Mouse (Mus musculus) liver, embryonic 16.5 days (tissue): ENCODE measurements around the gene Gm648. TPM values are rescaled to one million over a fixed set of nuclear protein-coding genes. Genes with fewer than 3 reads are reported as not detected.
"Not testable (repeated sequence)": the region's sequence is repeated elsewhere in the genome, so short reads cannot be mapped to it uniquely, and the experiment has no call there.

Experiments used
- ATAC-seq: fragments of 200-750 bp; cut with Nextera tagmentation; 2 replicates; pipeline ENCODE4 v1.8.0; 2017; ENCODE audit warnings: low read depth, mild to moderate bottlenecking, moderate number of reproducible peaks, moderate library complexity
- H3K27ac ChIP-seq: fragments of 300-500 bp; sonication (generic); 2 replicates; pipeline ENCODE4 v1.5.1; 2014; ENCODE audit warnings: mild to moderate bottlenecking, low read length
- H3K27me3 ChIP-seq: fragments of 300-500 bp; sonication (generic); 2 replicates; pipeline ENCODE4 v1.6.1; 2014; ENCODE audit warnings: low read depth, low read length, mixed read lengths; ENCODE audit not compliant: control insufficient read depth, insufficient read depth
- H3K36me3 ChIP-seq: fragments of 300-500 bp; sonication (generic); 2 replicates; pipeline ENCODE4 v1.6.1; 2014; ENCODE audit warnings: mild to moderate bottlenecking; ENCODE audit not compliant: control insufficient read depth, insufficient read depth
- H3K4me1 ChIP-seq: fragments of 300-500 bp; sonication (generic); 2 replicates; pipeline ENCODE4 v1.6.1; 2014; ENCODE audit warnings: low read depth, low read length, mixed read lengths; ENCODE audit not compliant: control insufficient read depth
- H3K4me2 ChIP-seq: fragments of 300-500 bp; sonication (generic); 2 replicates; pipeline ENCODE4 v1.6.1; 2014; ENCODE audit warnings: low read depth, low read length, mixed read lengths
- H3K4me3 ChIP-seq: fragments of 300-500 bp; sonication (generic); 2 replicates; pipeline ENCODE4 v1.5.1; 2014; ENCODE audit warnings: low read depth, mild to moderate bottlenecking, low read length
- H3K9ac ChIP-seq: fragments of 300-500 bp; sonication (generic); 2 replicates; pipeline ENCODE4 v1.6.1; 2014; ENCODE audit warnings: low read depth, low read length
- H3K9me3 ChIP-seq: fragments of 300-500 bp; sonication (generic); replicated peaks from 2 replicates; pipeline ENCODE4 v1.6.1; 2016; ENCODE audit warnings: low read length; ENCODE audit not compliant: control insufficient read depth
- WGBS: fragments of 180-500 bp; shearing (Covaris S2); extraction: QIAGEN DNeasy Blood & Tissue Kit; methylation state at CpG from one replicate; pipeline ENCODE4 v1.1.7; 2014; ENCODE audit not compliant: insufficient replicate concordance; 5-methylcytosine and 5-hydroxymethylcytosine counted together
- polyA plus RNA-seq: library from polyadenylated mRNA; unstranded; fragments of >200 nt; fragmentation: Nextera tagmentation; extraction: Ambion mirVana; gene quantifications from 2 replicates; pipeline ENCODE4 v1.2.1, GENCODE M21; 2015

Gm648 gene
- not detected in 2 replicates for polyA plus RNA-seq

DNA sequence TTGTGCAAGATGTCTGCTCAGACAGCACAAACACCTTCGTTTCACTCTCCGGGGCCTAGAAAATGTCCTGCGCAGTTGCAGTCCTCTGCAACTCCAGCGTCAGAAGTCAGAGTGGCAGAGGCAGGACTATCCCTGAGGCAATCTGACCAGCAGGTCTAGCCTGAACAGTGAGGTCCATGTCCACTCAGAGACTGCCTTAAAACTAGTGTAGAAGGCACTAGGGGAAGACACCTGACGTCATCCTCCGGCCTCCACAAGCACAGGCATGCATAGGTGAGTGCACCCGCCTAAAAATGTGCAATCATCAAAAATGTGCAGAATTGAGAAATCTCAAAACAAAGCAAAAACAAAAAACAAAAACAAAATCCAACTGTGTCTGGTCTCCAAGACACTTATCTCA lies at the start of gene Gm648:
Gene Gm648, minus strand, starts transcription at position 101 of the 400 bp plus-strand sequence.
- H3K4me2 ChIP-seq, result no peak within 1 kb of the TSS
- no peaks in the 10 kb centered on the region for H3K9me3 ChIP-seq
- no peak within 1 kb of the TSS for H3K4me3 ChIP-seq
- H3K9ac ChIP-seq, result no peak within 1 kb of the TSS
- 64% methylated on average over 7 of the region's 7 CpGs for WGBS
- no peaks in the 10 kb centered on the region for H3K27me3 ChIP-seq
- H3K4me1 ChIP-seq, result no peaks in the 10 kb centered on the region
- no peak for ATAC-seq
- H3K27ac ChIP-seq, result no peak within 1 kb of the TSS
- no peaks in the 10 kb centered on the region for H3K36me3 ChIP-seq

DNA sequence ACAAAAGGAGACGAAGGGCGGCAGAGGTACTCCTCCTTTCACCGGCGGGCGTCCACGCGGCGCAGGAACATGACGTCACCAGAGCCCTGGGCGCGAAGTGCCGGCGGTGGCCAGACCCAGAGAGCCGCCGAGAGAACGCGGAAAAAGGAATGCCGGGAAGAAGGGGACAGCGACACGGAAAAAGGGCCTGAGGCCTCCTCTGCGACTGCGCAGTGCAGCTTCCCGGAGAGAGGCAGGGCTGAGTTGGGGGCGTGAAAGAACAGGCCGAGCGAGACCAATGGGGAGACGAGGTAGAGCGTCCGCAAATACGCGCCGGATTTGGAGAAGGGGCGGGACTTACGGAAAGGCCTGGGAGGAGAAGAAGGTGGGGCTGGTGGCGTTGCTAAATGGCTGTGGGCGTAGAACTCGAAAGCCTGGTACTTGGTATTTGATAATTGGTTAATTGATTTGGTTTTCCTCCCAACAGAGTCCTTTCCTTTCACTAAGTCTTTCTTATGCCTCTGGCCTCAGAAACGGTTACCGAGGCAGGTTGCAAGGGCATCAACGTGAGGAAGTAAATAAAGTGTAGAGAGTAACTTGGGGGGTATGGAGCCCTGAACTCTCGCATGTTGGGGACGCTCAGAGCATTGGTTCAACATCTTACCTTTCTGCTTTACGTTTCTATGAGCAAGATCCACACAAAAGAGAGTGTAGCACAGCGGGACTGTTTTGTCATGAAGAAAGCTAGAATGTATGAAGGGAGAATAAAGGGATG lies 48.7 kb upstream of the Gm648 start, which contains the start of gene Mmgt1:
Gene Mmgt1, minus strand, starts transcription at position 183 of the 754 bp plus-strand sequence.
- ATAC-seq, result peak; percentile 98
- Histone ChIP-seq H3K4me3 (peak within 1 kb of the TSS; percentile 84), H3K9me3 (no peaks in the 10 kb centered on the region), H3K27ac (peak within 1 kb of the TSS; percentile 78), H3K27me3 (no peaks in the 10 kb centered on the region), H3K9ac (peak within 1 kb of the TSS; percentile 79), H3K36me3 (no peaks in the 10 kb centered on the region), H3K4me2 (peak within 1 kb of the TSS; percentile 68), H3K4me1 (peaks cover 6% of the 10 kb centered on the region)
- WGBS, result 8% methylated on average over 44 of the region's 44 CpGs

DNA sequence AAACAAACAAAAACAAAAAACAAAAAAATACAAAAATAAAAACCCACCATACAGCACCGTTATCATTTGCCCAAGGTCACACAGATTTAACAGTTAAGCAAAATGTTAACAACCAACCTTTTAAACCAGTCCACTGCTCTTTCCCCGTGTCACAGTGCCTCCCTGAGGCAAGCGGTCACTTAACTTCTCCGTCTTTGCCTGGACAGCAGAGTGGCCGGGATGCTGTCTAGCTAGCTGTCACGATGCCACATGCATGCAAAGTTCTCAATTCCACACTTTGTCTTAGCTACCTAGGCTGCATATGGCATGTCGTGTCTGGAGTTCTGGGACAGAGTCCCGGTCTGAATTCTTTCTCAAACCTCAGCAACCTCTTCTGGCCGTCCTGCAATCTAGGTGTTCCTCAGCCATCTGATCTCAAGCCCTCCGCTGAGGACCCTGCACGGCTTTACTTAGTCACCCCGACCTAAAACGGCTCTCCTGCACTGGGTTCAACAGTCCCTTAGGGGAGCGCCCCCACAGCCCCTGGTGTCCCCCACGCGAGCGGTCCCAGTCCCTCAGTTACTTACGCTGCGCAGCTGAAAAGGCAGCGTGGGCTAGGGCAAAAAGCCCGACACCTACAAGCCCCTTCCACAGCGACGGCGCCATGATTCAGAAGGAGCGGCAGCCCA lies 47.9 kb upstream of the Gm648 start:
- no peaks in the 10 kb centered on the region for H3K9me3 ChIP-seq
- H3K36me3 ChIP-seq, result no peaks in the 10 kb centered on the region
- H3K4me1 ChIP-seq, result peaks cover 6% of the 10 kb centered on the region
- H3K4me2 ChIP-seq, result peak overlapping the region; percentile 55
- peak; percentile 6 for ATAC-seq
- H3K27ac ChIP-seq, result peak overlapping the region; percentile 78
- 13% methylated on average over 25 of the region's 25 CpGs for WGBS
- peak overlapping the region; percentile 84 for H3K4me3 ChIP-seq
- H3K27me3 ChIP-seq, result no peaks in the 10 kb centered on the region
- H3K9ac ChIP-seq, result peak overlapping the region; percentile 79

DNA sequence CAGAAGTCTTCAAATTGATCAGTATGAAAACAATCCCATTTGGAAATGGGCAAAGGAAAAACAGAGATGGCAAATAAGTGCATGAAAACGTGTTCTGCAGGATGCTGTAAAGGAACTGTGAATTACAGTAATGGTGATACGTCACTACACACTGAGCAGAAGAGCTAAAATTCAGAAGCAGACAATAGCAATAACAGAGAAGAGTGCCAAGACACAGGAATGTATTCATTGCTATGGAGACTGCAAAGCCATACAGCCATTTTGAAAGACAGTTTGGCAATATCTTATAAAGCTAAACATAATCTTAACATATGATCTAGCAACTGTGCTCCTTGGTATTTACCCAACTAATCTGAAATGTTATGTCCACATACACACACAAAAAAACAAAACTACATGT lies 28.8 kb upstream of the Gm648 start:
- H3K4me1 ChIP-seq, result no peaks in the 10 kb centered on the region
- 56% methylated on average over 2 of the region's 2 CpGs for WGBS
- no peaks in the 10 kb centered on the region for H3K36me3 ChIP-seq
- H3K4me2 ChIP-seq, result no peak overlapping the region
- H3K4me3 ChIP-seq, result no peak overlapping the region
- no peaks in the 10 kb centered on the region for H3K27me3 ChIP-seq
- H3K9me3 ChIP-seq, result no peaks in the 10 kb centered on the region
- H3K9ac ChIP-seq, result no peak overlapping the region
- ATAC-seq, result no peak
- H3K27ac ChIP-seq, result no peak overlapping the region

DNA sequence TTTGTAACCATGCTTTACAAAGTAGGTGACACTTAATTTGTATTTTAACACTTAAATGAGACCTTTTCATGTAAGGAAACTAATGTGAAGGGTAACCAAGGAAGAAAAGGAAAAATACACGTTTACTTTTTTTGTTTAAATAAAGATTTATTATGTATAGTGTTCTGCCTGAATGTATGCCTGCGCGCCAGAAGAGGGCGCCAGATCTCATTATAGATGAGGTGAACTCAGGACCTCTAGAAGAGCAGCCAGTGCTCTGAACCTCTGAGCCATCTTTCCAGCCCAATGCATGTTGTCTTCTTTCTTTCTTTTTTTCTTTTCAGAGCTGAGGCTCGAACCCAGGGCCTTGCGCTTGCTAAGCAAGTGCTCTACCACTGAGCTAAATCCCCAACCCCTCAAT lies 23.1 kb upstream of the Gm648 start:
- Histone ChIP-seq H3K36me3 (no peaks in the 10 kb centered on the region), H3K4me2 (no peak overlapping the region), H3K4me1 (no peaks in the 10 kb centered on the region), H3K27me3 (no peaks in the 10 kb centered on the region), H3K27ac (no peak overlapping the region), H3K9me3 (no peaks in the 10 kb centered on the region), H3K4me3 (no peak overlapping the region), H3K9ac (no peak overlapping the region)
- ATAC-seq, result no peak
- WGBS, result 12% methylated on average over 6 of the region's 6 CpGs

DNA sequence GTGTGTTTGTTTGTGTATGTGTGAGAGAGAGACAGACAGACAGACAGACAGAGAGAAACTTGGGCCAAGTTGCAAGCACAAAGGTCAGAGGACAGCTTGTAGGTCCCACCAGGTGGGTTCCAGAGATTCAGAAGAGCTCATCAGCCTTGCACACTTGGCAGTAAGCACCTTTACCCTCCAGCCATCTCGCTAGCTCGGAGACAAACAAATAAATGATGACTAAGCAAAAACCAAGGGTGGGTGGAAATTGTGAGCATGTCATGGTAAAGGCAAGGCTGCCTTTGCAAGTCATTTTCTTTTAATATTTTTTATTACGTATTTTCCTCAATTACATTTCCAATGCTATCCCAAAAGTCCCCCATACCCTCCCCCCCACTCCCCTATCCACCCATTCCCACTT lies 4.2 kb upstream of the Gm648 start:
- Histone ChIP-seq H3K4me3 (no peak overlapping the region), H3K27ac (no peak overlapping the region), H3K27me3 (no peaks in the 10 kb centered on the region), H3K4me1 (no peaks in the 10 kb centered on the region), H3K36me3 (no peaks in the 10 kb centered on the region), H3K9ac (no peak overlapping the region), H3K4me2 (no peak overlapping the region), H3K9me3 (no peaks in the 10 kb centered on the region)
- no peak for ATAC-seq
- 53% methylated on average over 3 of the region's 3 CpGs for WGBS

- H3K9ac ChIP-seq, result no peak overlapping the region
- ATAC-seq, result no peak
- no peak overlapping the region for H3K4me2 ChIP-seq
- H3K9me3 ChIP-seq, result no peaks in the 10 kb centered on the region
- H3K4me3 ChIP-seq, result no peak overlapping the region
- no peaks in the 10 kb centered on the region for H3K36me3 ChIP-seq
- H3K27me3 ChIP-seq, result no peaks in the 10 kb centered on the region
- 39% methylated on average over 4 of the region's 4 CpGs for WGBS
- no peak overlapping the region for H3K27ac ChIP-seq
- no peaks in the 10 kb centered on the region for H3K4me1 ChIP-seq
Measured at GRCm38 (mm10) chrX:56537162-56537561, 12.2 kb downstream of the Gm648 start.

DNA sequence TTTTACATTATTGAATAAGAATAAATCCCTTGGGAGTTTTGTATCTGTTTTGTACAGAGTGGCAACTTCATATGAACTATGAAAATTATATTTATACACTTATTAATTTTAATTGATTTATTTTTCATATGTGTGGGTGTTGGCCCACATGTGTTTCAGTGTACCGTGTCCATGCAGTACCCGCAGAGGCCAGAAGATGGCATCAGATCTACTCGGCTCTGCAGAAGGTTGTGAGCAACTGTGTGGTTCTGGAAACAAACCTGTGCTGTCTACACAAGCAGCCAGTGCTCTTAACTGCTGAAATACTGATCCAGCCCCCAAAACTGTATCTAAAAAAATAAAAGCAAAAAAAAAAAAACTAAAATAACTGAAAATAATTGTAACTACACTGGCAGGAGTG lies 18.1 kb downstream of the Gm648 start:
- Histone ChIP-seq H3K9ac (no peak overlapping the region), H3K9me3 (no peaks in the 10 kb centered on the region), H3K4me2 (no peak overlapping the region), H3K4me3 (no peak overlapping the region), H3K36me3 (no peaks in the 10 kb centered on the region), H3K4me1 (no peaks in the 10 kb centered on the region), H3K27me3 (no peaks in the 10 kb centered on the region), H3K27ac (no peak overlapping the region)
- 8% methylated on average over 3 of the region's 3 CpGs for WGBS
- ATAC-seq, result no peak

GRCm38 (mm10) chrX:56524442-56524841 lies 25.0 kb downstream of the Gm648 start, which contains the start of gene Gm10477:
Gene Gm10477, plus strand, starts transcription at chrX:56524742.
- H3K9me3 ChIP-seq, H3K9ac ChIP-seq, H3K4me2 ChIP-seq, H3K4me3 ChIP-seq, H3K4me1 ChIP-seq, ATAC-seq, H3K27ac ChIP-seq, H3K36me3 ChIP-seq, H3K27me3 ChIP-seq: not testable (repeated sequence)
- 67% methylated on average over 6 of the region's 6 CpGs for WGBS
